Mouse (Mus musculus) spleen, postnatal 10 days (tissue): Measurements from ENCODE around the gene Gm7579.
"Not testable (repeated sequence)": the region's sequence is repeated elsewhere in the genome, so short reads cannot be mapped to it uniquely, and the experiment has no call there.

Experiments used
- DNase-seq, 2 experiments: peaks; one replicate each; pipeline ENCODE4 v3.0.0; 2021 to 2022; ENCODE audit warnings: low spot score in 2 of 2

Gene Gm7579

DNA sequence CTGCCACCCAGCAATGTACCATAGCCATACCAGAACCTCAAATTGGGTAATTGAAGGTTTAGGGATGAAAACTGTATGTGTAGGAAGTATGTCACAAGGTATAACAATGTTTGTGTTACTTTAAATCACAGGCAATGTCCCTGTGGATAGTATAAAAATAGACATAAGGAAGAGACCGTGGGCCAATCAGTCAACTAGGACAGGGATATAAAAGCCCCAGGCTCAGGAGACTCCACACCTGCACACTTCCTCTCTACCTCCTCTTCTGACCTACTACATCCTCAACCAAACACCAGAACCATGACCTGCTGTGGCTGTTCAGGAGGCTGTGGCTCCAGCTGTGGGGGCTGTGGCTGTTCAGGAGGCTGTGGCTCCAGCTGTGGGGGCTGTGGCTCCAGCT lies at the start of gene Gm7579:
Gene Gm7579, plus strand, starts transcription at position 301 of the 400 bp plus-strand sequence.
- no peak for DNase-seq

DNA sequence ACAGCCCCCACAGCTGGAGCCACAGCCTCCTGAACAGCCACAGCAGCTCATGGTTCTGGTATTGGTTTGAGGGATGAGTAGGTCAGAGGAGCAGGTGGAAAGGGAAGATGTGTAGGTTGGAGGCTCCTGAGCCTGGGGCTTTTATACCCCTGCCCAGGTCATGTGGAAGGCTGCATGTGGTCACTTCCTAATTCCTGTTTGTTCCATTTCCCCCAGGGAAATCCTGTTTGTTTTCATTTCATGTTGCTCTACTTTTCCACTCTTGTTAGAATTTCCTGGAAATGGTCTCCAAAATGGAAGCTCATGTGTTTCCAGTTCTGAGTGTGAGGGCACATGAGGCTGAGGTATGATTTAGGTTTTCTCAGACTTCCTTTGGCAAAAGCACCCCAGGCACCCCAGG lies 46.0 kb upstream of the Gm7579 start, which contains the start of gene Gm4553:
Gene Gm4553, minus strand, starts transcription at position 101 of the 400 bp plus-strand sequence.
- not testable (repeated sequence) for DNase-seq

DNA sequence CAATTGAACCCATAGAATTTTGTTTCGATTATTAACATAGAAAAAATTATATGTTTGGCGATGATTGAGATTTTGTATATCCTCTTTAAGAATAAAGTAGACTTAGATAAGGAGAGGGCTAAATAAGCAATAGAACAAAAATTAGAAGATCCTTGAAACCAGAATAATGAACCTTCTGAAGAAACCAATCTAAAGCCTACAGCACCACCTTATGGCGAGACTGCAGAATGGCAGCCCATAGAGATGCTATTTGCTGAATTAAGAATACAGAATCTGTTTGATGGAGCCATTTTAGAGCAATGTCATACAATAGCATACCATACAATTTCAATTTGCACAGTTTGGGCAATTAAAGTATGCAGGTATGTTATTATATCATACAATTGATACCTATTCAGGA lies 41.8 kb upstream of the Gm7579 start:
- DNase-seq, result no peak

DNA sequence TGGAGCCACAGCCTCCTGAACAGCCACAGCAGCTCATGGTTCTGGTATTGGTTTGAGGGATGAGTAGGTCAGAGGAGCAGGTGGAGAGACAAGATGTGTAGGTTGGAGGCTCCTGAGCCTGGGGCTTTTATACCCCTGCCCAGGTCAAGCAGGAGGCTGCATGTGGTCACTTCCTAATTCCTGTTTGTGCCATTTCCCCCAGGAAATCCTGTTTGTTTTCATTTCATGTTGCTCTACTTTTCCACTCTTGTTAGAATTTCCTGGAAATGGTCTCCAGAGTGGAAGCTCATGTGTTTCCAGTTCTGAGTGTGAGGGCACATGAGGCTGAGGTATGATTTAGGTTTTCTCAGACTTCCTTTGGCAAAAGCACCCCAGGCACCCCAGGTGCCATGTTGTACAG lies 35.8 kb upstream of the Gm7579 start, which contains the start of gene Krtap5-2:
Gene Krtap5-2, minus strand, starts transcription at position 101 of the 400 bp plus-strand sequence.
- not testable (repeated sequence) for DNase-seq

DNA sequence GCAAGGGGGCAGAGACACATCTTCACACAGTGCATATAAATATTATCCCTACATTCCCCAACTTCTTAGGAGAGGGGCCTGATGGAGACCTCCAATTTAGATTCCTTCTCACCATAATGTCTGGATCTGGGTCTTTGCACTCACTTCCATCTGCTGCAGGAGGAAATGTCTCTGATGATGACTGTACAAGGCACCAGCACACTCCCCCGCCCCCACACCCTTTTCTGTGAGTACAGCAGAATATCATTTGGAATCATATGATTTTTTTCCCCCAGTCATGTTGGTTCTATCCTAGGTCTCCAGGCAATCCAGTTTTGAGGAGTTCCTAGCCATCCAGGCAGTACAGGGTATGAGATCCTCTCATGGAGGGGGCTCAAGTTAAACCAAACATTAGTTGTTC lies 33.0 kb upstream of the Gm7579 start:
- DNase-seq, result no peak

DNA sequence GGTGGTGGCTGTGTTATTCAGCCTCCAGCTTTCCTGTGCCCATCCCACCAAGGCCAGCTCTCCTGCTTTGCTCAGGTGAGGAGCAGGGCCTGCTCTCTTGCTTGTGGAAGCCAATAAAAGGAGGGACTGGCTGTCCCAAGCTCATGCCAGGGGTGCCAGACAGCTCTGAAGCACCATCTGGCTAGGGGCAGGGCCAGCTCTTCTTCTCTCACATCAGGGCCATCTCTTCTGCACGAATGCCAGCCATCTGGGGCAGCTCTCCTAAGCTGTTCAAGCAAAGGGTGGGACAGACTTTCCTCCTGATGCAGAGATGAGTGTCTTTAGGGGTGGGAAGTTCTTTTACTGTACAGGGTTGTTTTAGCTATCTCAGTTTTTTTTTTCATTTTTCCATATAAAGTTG lies 30.6 kb upstream of the Gm7579 start:
- DNase-seq, result no peak

DNA sequence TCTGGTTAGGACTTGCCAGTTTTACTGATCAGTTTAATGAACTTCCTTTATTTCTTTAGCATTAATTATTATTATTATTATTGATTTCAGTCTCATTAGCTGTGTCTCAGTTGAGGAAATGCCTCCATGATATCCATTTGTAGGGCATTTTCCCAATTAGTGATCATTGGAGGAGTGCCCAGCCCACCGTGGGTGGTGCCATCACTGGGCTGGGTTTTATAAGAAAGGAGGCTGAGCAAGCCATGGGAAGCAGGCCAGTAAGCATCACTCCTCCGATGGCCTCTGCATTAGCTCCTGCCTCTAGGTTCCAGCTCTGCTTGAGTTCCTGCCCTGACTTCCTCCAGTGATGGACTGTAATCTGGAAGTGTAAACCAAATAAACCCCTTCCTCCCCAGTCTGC lies 23.5 kb upstream of the Gm7579 start:
- no peak for DNase-seq

DNA sequence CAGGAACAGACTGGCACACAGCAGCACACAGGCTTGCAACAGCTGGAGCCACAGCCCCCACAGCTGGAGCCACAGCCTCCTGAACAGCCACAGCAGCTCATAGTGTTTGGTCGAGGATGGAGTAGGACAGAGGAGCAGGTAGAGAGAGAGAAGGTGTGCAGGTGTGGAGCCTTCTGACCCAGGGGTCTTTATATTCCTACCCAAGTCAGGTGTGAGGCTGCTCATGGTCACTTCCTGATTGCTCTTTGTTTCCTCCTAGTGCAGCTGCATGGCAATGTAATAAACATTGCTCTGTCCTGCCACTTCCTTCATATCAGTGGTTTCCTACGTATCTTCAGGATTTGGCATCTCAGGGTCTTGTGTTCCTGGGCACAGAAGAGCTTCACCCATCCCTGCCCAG lies 21.4 kb upstream of the Gm7579 start, which contains the start of gene Gm10153:
Gene Gm10153, minus strand, starts transcription at position 101 of the 400 bp plus-strand sequence.
- no peak for DNase-seq

DNA sequence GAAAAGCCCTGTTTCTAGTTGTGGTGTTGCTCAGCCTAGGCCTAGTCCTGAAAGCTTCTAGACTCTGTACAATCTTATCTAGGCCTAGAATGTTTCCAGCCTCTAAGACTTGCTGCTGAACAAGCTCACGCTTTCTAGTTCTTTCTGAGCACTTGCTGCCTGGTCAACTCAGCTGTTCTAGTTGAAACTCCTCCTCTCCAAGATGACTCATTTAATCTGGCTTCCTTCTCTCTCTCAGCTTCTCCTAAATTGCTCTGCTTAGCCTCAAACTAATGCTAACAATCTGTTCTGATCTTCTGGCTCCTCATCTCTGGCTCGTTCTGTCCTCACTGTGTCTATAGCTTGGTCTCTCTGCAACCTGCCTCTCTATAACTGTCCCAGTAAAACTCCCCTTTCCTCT lies 12.9 kb upstream of the Gm7579 start:
- DNase-seq, result no peak

DNA sequence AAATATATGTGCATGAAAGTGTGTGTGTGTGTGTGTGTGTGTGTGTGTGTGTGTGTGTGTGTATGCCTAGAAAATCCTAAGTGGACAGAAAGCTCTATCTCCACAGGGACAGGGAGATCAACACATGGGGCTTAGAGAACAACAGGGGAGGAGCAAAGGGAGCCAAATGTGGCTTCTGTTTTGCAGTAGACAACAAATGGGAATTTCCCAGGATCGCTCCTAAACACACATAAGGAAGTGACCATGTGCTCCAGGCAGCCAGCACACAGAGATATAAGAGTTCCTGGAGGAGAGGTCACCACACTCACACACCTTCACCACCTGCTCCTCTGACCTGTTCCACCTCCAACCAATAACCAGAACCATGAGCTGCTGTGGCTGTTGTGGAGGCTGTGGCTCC lies 10.6 kb upstream of the Gm7579 start, which contains the start of gene Krtap5-3:
Gene Krtap5-3, plus strand, starts transcription at position 301 of the 400 bp plus-strand sequence.
- DNase-seq, result no peak

DNA sequence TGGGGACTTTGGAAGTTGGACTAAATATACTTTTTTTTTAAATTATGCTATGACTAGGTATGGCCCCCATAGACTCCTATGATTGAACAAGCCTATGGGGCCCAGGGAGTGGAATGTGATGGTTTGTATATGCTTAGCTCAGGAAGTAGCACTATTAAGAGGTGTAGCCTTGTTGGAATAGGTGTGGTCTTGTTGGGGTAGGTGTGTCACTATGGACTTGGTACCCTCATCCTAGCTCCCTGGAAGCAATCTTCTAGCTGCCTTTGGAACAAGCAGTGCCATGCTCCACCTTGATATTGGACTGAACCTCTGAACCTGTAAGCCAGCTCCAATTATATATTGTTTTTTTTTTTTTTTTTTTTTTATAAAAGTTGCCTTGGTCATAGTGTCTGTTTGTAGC lies 6.2 kb upstream of the Gm7579 start:
- DNase-seq, result no peak

DNA sequence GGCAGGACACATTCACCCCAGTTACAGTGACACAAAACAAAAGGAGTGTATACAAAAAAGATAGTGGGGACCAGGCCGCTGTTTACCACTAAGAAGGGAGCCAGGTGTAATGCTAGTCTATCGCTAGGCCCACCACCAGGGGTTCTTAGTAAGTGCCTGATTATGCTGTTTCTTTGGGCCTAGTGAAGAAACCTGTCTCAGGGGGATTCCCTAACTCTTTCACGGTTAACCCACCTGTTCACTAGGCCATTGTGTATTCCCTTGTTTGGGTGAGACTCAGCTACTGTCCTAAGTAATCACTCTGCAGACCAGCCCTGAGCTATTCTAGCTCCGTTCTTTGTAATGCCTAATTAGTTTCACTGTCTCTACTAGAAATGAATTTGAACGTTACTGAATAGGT lies 4.8 kb upstream of the Gm7579 start:
- DNase-seq, result not testable (repeated sequence)

DNA sequence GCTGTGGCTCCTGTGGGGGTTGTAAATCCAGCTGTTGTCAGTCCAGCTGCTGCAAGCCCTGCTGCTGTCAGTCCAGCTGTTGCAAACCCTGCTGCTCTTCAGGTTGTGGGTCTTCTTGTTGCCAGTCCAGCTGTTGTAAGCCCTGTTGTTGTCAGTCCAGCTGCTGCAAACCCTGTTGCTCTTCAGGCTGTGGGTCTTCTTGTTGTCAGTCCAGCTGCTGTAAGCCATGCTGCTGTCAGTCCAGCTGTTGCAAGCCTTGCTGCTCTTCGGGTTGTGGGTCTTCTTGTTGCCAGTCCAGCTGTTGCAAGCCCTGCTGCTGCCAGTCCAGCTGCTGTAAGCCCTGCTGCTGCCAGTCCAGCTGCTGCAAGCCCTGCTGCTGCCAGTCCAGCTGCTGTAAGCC lies 477 bp downstream of the Gm7579 start:
- DNase-seq, result not testable (repeated sequence)

DNA sequence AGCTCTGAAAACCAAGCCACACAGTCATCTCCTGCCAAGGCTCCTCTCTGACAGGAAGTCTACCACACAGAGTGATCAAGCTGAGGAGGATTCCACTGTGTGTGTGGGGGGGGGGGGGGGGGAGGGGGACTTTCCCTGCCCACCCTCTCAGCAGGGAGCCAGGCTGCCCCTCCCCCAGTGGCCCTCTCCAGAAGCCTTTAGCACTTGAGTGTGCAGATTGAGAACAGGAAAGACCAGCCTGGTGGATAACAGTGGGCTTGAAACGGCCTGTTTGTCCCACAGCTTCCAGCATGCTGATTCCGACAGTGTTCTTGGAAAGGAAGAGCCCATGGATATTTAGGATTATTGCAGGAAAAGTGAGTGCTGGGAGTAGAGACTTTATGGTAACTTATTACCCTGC lies 12.9 kb downstream of the Gm7579 start:
- DNase-seq, result no peak

DNA sequence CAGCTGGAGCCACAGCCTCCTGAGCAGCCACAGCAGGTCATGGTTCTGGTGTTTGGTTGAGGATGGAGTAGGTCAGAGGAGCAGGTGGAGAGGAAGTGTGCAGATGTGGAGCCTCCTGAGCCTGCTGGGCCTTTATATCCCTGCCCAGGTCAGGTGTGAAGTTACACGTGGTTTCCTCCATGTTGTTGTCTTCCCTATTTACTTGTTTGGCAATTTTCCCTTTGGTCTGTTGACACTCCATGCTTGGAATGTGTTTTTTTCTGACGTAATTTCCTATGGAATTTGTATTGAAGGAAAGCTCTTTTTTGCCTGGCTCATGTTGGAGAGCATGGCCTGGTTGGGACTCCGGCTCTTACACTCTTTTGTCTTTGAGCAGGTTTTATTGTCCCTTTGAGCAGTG lies 18.2 kb downstream of the Gm7579 start, which contains the start of gene Krtap5-5:
Gene Krtap5-5, minus strand, starts transcription at position 101 of the 400 bp plus-strand sequence.
- DNase-seq, result not testable (repeated sequence)

DNA sequence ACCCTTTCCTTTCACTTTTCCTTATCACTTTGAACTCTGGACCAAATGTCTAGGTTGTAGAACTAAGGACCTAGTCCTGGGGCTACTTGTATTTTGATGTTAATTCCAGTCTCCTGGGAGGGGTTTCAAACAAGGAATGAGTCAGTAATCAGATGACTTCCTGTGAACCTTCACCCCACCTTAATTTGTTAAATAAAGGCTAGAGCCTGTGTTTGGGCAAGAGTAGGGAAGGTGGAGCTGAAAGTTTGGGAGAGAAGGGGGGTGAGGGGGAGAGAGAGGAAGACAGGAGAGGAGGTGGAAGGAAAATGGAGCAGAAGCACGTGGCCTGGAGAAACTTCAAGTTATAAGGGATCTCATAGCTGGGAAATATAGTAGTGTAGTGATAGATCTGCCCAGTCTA lies 19.9 kb downstream of the Gm7579 start:
- DNase-seq, result no peak

DNA sequence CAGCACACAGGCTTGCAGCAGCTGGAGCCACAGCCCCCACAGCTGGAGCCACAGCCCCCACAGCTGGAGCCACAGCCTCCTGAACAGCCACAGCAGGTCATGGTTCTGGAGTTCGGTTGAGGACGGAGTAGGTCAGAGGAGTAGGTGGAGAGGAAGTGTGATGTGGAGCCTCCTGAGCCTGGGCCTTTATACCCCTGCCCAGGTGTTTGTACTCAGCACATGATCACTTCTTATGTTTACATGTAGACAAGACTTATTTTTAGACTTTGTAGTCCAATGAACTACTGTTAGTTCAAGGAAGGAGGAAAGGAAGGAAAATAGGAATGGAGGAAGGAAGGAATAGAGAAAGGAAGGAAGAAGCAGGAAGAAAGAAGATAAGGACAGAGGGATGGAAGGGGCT lies 29.3 kb downstream of the Gm7579 start, which contains the start of gene Gm40460:
Gene Gm40460, minus strand, starts transcription at position 101 of the 400 bp plus-strand sequence.
- DNase-seq, result no peak

DNA sequence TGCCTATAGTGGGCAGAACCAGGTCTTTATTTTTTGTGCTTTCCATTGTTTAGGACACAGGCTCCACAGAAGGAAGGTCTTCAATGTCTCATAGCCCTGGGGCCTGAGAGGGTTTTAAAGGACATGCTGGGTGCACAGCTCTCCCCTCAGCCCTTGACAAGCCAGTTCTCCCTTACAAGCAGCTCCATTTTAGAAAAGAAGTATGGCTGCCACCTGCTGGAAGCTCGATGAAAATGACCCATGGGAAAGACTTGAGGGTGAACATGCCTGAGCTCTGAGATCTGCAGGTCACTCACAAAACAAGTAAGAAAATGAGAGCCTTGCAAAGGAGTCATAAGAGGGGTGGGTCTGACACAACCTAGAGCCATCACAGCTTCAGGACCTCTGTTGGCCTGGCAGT lies 38.2 kb downstream of the Gm7579 start:
- DNase-seq, result peak in 1 of 2 experiments; percentile 15

DNA sequence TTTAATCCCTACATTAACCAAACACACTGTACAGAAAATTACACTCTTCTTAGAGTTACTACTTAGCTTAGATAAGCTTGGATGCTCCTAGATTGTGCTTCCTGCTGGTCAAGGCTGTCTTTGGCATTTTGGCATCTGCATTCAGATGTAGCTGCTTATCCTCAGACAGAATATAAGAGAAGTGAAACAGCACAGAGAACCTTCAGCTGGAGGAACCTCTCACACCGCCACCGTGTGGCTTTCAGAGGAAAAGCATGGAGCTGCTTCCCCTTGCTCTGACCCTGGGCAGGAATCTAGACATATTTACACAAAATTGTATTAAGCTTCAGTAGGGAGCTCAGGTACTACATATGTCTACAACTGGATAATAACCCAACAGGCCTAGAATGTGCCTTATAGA lies 43.9 kb downstream of the Gm7579 start:
- peak in 1 of 2 experiments; percentile 42 for DNase-seq

DNA sequence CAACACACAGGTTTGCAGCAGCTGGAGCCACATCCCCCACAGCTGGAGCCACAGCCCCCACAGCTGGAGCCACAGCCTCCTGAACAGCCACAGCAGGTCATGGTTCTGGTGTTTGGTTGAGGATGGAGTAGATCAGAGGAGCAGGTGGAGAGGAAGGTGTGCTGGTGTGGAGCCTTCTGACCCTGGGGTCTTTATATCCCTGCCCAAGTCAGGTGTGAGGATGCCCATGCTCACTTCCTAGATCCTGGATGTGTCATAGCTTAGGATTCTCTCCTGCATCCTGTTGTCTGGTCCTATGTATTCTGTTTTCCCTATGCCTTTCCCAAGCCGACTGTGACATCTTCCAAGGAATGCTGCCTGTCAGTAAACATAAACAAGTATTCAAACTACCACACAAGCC lies 46.6 kb downstream of the Gm7579 start, which contains the start of gene Gm2431:
Gene Gm2431, minus strand, starts transcription at position 101 of the 400 bp plus-strand sequence.
- DNase-seq, result not testable (repeated sequence)
